Mouse (Mus musculus): ENCODE data around the gene Syt1.

DNA sequence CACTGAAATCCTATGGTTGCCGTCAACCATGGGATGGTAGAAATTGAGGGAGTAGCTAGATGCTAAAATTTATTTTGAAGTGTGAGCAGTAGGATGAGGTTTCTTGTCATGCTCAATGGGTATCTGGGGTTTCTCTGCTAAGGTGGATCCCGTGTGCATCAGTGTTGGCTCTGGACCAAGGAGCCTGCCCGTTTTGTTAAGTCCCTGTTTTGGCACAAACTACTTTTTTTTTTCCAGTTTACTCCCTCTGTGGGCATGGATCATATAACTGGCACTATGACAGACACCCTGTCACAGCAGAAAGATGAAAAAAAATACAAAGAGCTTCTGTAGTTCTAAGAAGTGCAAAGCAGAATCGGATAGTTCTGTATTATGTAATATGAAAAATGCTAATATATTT is 212.0 kb downstream of the Syt1 start:
- TF ChIP-seq CTCF (IDR thresholded peaks at IDR 0.05) (no peak), EP300 (IDR thresholded peaks at IDR 0.05; ENCODE audit: insufficient read depth, low read depth, low read length) (no peak)
